Mouse (Mus musculus) liver, adult 2 months (tissue): Measurements from ENCODE around the gene Zp3.

Experiments used
- CTCF ChIP-seq: fragments of 200-500 bp; IDR thresholded peaks from 2 replicates; pipeline ENCODE4 v1.5.1; 2011; ENCODE audit warnings: low read depth, low read length, control low read depth
- POLR2A ChIP-seq: fragments of 200-500 bp; IDR thresholded peaks from 2 replicates; pipeline ENCODE4 v1.6.1; 2011; ENCODE audit warnings: low read length, control low read depth; ENCODE audit not compliant: insufficient read depth; ENCODE audit errors: extremely low read depth

DNA sequence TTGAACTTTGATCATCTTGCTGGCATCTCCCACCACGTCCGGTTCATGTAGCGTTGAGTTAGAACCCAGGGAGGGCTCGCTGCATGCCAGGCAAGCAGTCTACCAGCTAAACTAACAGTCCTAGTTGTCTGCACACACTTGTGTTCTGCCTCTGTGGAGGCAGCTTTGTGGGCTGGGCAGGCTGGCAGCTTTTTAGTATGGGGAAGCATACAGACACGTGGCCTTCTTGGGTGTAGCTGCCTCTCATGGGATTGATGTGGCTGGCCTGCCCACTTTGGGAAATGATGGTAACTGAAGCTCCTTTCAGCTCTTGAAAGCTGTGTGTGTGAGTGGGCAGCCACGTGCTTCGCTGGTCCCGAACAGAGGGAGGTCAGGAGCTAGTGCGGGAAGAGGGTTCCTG is 47.0 kb downstream of the Zp3 start:
- TF ChIP-seq CTCF (no peak), POLR2A (no peak)
